Mouse (Mus musculus): ENCODE data around the gene Lrrc55. TPM values are rescaled to one million over a fixed set of nuclear protein-coding genes. Genes with fewer than 3 reads are reported as not detected.

Gene Lrrc55
- polyA plus RNA-seq, 2 experiments: 0.08 TPM; not detected in 1

DNA sequence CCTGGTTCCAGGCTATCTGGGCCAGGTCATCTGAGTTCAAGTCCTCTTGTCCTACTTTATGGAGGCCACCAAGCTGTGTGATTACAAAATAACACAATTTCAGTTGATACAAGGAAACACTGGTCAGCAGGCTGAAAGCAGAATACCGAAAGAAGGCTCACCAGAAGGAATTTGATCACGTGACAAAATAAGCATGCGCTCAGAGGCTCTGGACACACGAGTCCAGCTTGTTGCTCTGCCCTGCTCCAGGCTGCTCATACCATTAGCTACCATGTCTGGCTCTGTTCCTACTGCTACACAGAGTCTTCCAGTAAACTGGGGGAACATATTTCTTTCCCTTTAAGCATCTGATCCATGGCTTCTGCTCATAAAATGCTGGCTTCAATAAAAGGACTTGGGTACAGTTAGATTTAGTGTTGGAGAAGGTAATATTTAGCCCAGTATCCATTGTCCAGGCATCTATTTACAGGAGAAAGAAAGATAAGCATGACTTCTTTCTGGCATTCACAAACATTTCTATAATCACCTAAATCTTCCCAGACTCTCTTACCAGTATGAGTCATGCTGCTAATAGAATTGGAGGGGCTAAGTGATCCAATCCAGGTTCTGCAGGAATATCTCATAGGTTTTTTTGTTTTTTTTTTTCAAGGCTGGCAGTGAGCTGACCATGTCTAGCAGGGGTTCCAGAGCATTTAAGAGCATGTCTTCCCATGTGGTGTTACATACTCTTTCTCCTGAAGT is 33.9 kb upstream of the Lrrc55 start:
- Histone ChIP-seq H3K4me3 (ENCODE audit: insufficient read depth in 1 of 2, low read depth in 2 of 2, low read length in 2 of 2) (no peak overlapping the region), H3K27ac (no peak overlapping the region), H3K36me3 (replicated peaks; ENCODE audit: control insufficient read depth, insufficient read depth, low read depth) (no peaks in the 10 kb centered on the region), H3K9me3 (ENCODE audit: control insufficient read depth, low read length) (no peaks in the 10 kb centered on the region), H3K27me3 (ENCODE audit: control insufficient read depth, insufficient read depth, low read length) (no peaks in the 10 kb centered on the region), H3K4me2 (ENCODE audit: low read depth) (no peak overlapping the region), H3K9ac (replicated peaks) (no peak overlapping the region), H3K4me1 (replicated peaks; ENCODE audit: control insufficient read depth in 2 of 2, insufficient read depth in 2 of 2, low read length in 1 of 2) (no peaks in the 10 kb centered on the region)
- no peak for DNase-seq (ENCODE audit: low read depth in 3 of 3, low spot score in 3 of 3)
- TF ChIP-seq CTCF (IDR thresholded peaks at IDR 0.05; ENCODE audit: low read depth): no peak
- TF ChIP-seq EP300 (IDR thresholded peaks at IDR 0.05; ENCODE audit: low read depth): no peak
- ATAC-seq (ENCODE audit: insufficient read depth): no peak
- 57% methylated on average over 4 of the region's 4 CpGs for WGBS (ENCODE audit: insufficient replicate concordance)

DNA sequence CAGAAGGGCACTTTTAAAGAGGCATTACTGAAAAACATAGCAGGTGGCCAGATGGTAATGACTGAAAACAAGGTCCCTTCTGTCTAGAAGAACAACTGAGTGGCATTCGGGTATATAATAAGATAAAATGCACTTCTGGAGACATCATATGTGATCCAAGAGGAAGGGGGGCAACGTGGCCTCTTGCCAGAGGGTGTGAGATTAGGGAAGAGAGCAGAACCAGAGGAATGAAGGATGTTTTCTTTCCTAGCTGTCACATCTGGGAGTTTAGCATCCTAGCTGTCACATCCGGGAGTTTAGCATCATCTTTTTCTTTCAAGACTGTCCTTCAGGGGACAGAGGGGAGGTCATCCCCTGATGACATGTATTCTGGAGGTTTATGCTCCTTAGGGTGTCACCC is 32.6 kb upstream of the Lrrc55 start:
- TF ChIP-seq EP300 (IDR thresholded peaks at IDR 0.05; ENCODE audit: low read depth) (no peak), CTCF (IDR thresholded peaks at IDR 0.05; ENCODE audit: low read depth) (no peak)
- Histone ChIP-seq H3K27me3 (ENCODE audit: control insufficient read depth, insufficient read depth, low read length) (no peaks in the 10 kb centered on the region), H3K4me2 (ENCODE audit: low read depth) (no peak overlapping the region), H3K27ac (no peak overlapping the region), H3K4me1 (replicated peaks; ENCODE audit: control insufficient read depth in 2 of 2, insufficient read depth in 2 of 2, low read length in 1 of 2) (no peaks in the 10 kb centered on the region), H3K9me3 (ENCODE audit: control insufficient read depth, low read length) (no peaks in the 10 kb centered on the region), H3K4me3 (ENCODE audit: insufficient read depth in 1 of 2, low read depth in 2 of 2, low read length in 2 of 2) (no peak overlapping the region), H3K36me3 (replicated peaks; ENCODE audit: control insufficient read depth, insufficient read depth, low read depth) (no peaks in the 10 kb centered on the region), H3K9ac (replicated peaks) (no peak overlapping the region)
- DNase-seq (ENCODE audit: low read depth in 3 of 3, low spot score in 3 of 3): no peak
- ATAC-seq (ENCODE audit: insufficient read depth): no peak
- 34% methylated on average over 3 of the region's 3 CpGs for WGBS (ENCODE audit: insufficient replicate concordance)

DNA sequence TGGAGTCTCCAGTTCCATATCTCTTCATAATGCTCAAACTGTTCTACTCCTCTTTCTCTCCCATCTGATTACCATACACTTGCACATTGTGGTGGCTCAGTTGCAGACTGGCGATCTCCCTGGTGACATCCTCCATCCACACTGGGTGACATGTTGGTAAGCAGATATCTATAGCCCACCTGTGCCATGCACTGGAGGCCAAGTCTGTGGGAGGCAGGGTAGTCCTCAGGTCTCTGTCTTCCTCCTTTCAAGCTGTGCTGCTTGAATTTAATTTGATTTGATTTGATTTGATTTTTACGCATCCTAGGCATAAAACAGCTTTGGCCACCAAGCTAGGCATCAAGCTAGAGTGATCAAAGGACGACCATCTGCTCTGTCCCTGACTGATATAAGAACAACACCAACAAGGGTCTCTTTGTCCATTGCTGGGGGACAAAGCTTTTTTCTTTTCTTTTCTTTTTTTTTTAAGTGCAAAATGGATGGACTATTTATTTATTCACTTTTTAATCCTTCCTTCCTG is 30.9 kb upstream of the Lrrc55 start:
- Histone ChIP-seq H3K36me3 (replicated peaks; ENCODE audit: control insufficient read depth, insufficient read depth, low read depth) (no peaks in the 10 kb centered on the region), H3K27ac (no peak overlapping the region), H3K9ac (replicated peaks) (no peak overlapping the region), H3K27me3 (ENCODE audit: control insufficient read depth, insufficient read depth, low read length) (no peaks in the 10 kb centered on the region), H3K9me3 (ENCODE audit: control insufficient read depth, low read length) (no peaks in the 10 kb centered on the region), H3K4me1 (replicated peaks; ENCODE audit: control insufficient read depth in 2 of 2, insufficient read depth in 2 of 2, low read length in 1 of 2) (no peaks in the 10 kb centered on the region), H3K4me2 (ENCODE audit: low read depth) (no peak overlapping the region), H3K4me3 (ENCODE audit: insufficient read depth in 1 of 2, low read depth in 2 of 2, low read length in 2 of 2) (no peak overlapping the region)
- DNase-seq (ENCODE audit: low read depth in 3 of 3, low spot score in 3 of 3) (no peak), ATAC-seq (ENCODE audit: insufficient read depth) (no peak)
- 63% methylated on average over 3 of the region's 3 CpGs for WGBS (ENCODE audit: insufficient replicate concordance)
- TF ChIP-seq EP300 (IDR thresholded peaks at IDR 0.05; ENCODE audit: low read depth): no peak
- no peak for TF ChIP-seq CTCF (IDR thresholded peaks at IDR 0.05; ENCODE audit: low read depth)

DNA sequence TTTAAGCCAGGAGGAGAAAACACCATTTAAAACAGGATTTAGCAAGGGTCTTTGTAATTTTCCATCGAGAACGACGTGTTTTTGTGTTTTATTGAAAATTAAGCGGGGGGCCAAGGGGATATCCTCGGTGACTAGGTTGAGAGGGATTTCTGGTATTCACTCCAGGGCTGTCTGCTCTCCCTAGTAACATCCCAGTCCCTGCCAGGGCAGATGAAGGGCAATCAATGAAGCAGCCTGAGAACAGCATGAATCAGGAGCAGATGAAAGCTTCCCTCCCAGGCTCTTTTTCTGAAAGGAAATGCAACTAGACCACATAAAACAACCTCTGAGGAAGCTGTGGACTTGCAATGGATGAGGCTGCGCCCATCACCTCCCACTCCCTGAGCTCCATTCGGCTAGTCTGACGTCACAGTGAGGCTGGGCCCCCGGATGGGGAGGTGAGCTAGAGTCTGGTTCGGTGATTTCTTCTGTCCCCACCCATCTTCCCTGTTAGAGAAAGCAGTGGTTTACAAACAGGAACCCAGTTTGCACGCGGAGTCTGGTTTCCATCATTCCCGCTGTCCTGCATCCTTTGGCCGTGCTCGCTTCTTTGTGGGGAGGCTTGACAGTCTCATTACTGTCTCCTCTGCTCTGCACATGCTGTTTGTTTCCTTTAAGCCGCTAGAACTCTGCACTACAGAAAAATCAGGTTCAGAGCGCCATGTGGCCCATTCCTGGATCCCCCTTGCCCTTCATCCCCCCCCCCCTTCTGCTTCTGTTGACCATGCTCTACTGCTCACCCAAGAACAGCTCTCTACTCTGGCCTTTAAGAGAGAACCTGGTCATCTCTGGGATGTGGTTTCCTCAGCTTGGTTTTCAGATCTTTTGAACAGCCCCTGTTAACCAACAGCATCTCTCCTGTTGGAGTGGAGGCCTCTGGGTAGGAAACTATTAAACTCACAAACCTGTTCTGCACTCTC is 27.5 kb upstream of the Lrrc55 start:
- Histone ChIP-seq H3K4me3 (ENCODE audit: insufficient read depth in 1 of 2, low read depth in 2 of 2, low read length in 2 of 2) (no peak overlapping the region), H3K27me3 (ENCODE audit: control insufficient read depth, insufficient read depth, low read length) (no peaks in the 10 kb centered on the region), H3K27ac (no peak overlapping the region), H3K9ac (replicated peaks) (no peak overlapping the region), H3K4me2 (ENCODE audit: low read depth) (no peak overlapping the region), H3K36me3 (replicated peaks; ENCODE audit: control insufficient read depth, insufficient read depth, low read depth) (no peaks in the 10 kb centered on the region), H3K4me1 (replicated peaks; ENCODE audit: control insufficient read depth in 2 of 2, insufficient read depth in 2 of 2, low read length in 1 of 2) (no peaks in the 10 kb centered on the region), H3K9me3 (ENCODE audit: control insufficient read depth, low read length) (no peaks in the 10 kb centered on the region)
- TF ChIP-seq CTCF (IDR thresholded peaks at IDR 0.05; ENCODE audit: low read depth) (no peak), EP300 (IDR thresholded peaks at IDR 0.05; ENCODE audit: low read depth) (no peak)
- 29% methylated on average over 17 of the region's 17 CpGs for WGBS (ENCODE audit: insufficient replicate concordance)
- DNase-seq (ENCODE audit: low read depth in 3 of 3, low spot score in 3 of 3): no peak
- ATAC-seq (ENCODE audit: insufficient read depth): no peak

DNA sequence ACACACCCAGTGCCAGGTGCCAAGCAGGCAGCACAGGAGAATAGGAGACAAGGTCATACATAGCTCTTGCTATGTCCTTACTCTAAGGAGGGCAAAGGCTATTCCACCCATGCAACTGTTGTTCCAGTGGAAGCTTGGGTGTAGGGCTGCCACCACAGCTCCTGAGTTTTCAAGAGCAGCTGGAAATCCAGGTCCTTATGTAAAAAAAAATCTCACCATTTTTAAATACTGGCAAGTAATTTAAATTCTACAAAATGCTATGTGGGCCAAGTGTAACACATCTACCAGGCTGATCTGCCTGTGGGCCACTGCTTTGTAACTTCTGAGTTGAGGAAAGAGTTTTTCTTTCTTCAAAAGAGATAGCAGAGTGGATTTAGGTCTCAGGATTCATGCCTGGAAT is 19.6 kb upstream of the Lrrc55 start:
- Histone ChIP-seq H3K27ac (no peak overlapping the region), H3K27me3 (ENCODE audit: control insufficient read depth, insufficient read depth, low read length) (no peaks in the 10 kb centered on the region), H3K9ac (replicated peaks) (no peak overlapping the region), H3K4me1 (replicated peaks; ENCODE audit: control insufficient read depth in 2 of 2, insufficient read depth in 2 of 2, low read length in 1 of 2) (no peaks in the 10 kb centered on the region), H3K4me3 (ENCODE audit: insufficient read depth in 1 of 2, low read depth in 2 of 2, low read length in 2 of 2) (no peak overlapping the region), H3K9me3 (ENCODE audit: control insufficient read depth, low read length) (no peaks in the 10 kb centered on the region), H3K36me3 (replicated peaks; ENCODE audit: control insufficient read depth, insufficient read depth, low read depth) (no peaks in the 10 kb centered on the region), H3K4me2 (ENCODE audit: low read depth) (no peak overlapping the region)
- TF ChIP-seq CTCF (IDR thresholded peaks at IDR 0.05; ENCODE audit: low read depth) (no peak), EP300 (IDR thresholded peaks at IDR 0.05; ENCODE audit: low read depth) (no peak)
- no peak for DNase-seq (ENCODE audit: low read depth in 3 of 3, low spot score in 3 of 3)
- no peak for ATAC-seq (ENCODE audit: insufficient read depth)
